Mouse (Mus musculus): ENCODE measurements around the gene Vmn1r199. TPM values are rescaled to one million over a fixed set of nuclear protein-coding genes. Genes with fewer than 3 reads are reported as not detected.

Vmn1r199 gene
- total RNA-seq (2023): not detected

DNA sequence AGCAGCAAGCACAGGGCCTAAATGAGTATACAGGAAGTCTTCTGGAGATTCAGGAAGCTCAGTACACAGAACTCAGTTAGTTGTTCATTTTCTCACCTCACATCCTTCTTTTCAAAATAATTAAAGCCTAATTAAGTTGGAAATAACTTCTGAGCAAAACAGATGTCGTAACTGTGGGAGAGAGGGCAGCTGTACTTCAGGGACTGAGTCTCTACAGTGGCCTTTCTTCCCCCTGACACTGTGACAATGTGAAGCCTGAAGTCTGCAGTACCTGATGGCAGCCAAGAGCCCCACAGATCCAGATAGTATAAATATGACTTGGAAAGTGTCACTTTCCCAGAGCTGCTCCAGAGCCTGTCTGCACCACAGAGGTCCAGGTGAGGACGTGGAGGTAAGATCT, at the start of gene Vmn1r199:
Gene Vmn1r199, plus strand, starts transcription at position 301 of the 400 bp plus-strand sequence.

DNA sequence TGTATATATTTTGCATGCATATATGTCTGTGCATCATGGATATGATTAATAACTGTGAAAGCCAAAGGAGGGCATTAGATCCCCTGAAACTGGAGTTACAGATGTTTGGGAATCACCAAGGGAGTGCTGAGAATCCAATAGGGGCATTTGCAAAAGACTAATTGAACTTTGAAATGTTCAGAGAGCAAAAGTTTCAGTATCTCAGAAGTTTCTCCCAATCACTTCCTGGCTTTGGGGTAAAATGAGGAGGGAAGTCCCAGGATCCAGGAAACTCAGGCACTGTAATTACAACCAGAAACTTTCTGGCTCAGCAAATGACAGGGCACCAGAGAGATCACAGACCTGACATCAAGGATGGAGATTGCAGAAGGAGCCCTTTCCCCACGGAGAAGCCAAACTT, 29.6 kb upstream of the Vmn1r199 start, which contains the start of gene Vmn1r198:
Gene Vmn1r198, plus strand, starts transcription at position 301 of the 400 bp plus-strand sequence.

DNA sequence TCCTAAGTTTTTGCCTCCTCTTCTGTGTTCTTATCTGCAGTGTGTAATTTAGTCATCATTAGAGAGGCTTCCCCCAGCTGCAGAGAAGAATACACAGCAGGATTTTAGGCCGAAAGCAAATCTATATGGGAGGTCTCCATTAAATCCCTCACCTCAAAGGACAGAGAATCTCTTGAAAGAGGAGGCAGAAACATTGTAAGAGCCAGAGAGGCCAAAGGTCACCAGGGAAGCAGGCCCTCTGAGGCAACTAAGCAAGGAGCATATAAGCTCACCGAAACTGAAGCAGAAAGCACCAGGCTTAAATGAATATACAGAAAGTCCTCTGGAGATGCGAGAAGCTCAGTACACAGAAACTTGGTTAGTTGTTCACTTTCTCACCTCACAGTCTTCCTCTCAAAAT, 10.5 kb downstream of the Vmn1r199 start, which contains the start of gene Vmn1r200:
Gene Vmn1r200, plus strand, starts transcription at position 301 of the 400 bp plus-strand sequence.

Other genes starting within 250 kb of the Vmn1r199 start
- gene Vmn1r191, start 195.8 kb upstream of the Vmn1r199 start, total RNA-seq (2023): not detected
- not detected for gene Vmn1r192, start 188.7 kb upstream of the Vmn1r199 start, total RNA-seq (2023)
- gene Vmn1r193, start 156.7 kb upstream of the Vmn1r199 start, total RNA-seq (2023): not detected
- gene Vmn1r194, start 135.6 kb upstream of the Vmn1r199 start, total RNA-seq (2023): not detected
- not detected for gene Vmn1r195, start 109.3 kb upstream of the Vmn1r199 start, total RNA-seq (2023)
- gene Vmn1r196, start 89.9 kb upstream of the Vmn1r199 start, total RNA-seq (2023): not detected
- gene Vmn1r197, start 55.2 kb upstream of the Vmn1r199 start, total RNA-seq (2023): not detected
- not detected for gene Vmn1r198, start 29.5 kb upstream of the Vmn1r199 start, total RNA-seq (2023)
- gene Vmn1r200, start 10.6 kb downstream of the Vmn1r199 start, total RNA-seq (2023): not detected
- gene Vmn1r201, start 92.1 kb downstream of the Vmn1r199 start, total RNA-seq (2023): not detected
- gene Vmn1r202, start 125.6 kb downstream of the Vmn1r199 start, total RNA-seq (2023): not detected
- not detected for gene Vmn1r203, start 138.3 kb downstream of the Vmn1r199 start, total RNA-seq (2023)
- not detected for gene Vmn1r204, start 173.4 kb downstream of the Vmn1r199 start, total RNA-seq (2023)
- not detected for gene Vmn1r205, start 213.2 kb downstream of the Vmn1r199 start, total RNA-seq (2023)
- not detected for gene Vmn1r206, start 244.4 kb downstream of the Vmn1r199 start, total RNA-seq (2023)